Mouse (Mus musculus) heart, adult 2 months (tissue): Measurements from ENCODE around the gene Fgfbp1.

Experiments
- CTCF ChIP-seq: fragments of 200-600 bp; IDR thresholded peaks from 2 replicates; pipeline ENCODE4 v1.8.1; 2022; ENCODE audit warnings: antibody characterized with exemption, mild to moderate bottlenecking, moderate library complexity
- POLR2A ChIP-seq: fragments of 200-500 bp; IDR thresholded peaks from 2 replicates; pipeline ENCODE4 v1.6.1; 2011; ENCODE audit warnings: mild to moderate bottlenecking, low read depth, low read length, control low read depth; ENCODE audit not compliant: insufficient read depth

DNA sequence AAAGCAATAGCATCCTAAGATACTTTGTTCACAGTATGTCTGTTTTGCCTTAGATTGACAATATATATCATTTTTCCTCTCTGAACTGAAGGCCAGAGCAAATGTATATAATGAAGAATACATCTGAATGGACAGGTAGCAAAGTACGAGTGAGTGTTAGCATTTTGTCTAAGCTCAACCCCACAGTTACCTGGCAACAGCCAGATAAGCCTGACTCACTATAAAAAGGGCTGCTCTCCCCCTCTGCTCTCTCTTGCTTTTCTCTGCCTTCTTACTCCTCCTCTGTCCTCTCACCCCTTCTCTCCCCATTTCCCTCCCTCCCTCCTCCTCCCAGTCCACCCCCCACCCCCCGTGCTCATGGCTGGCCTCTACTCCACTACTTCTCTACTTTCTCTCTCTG, 48.3 kb downstream of the Fgfbp1 start:
- TF ChIP-seq CTCF = no peak
- TF ChIP-seq POLR2A = no peak
